Mouse (Mus musculus): ENCODE measurements around the gene Tcerg1l.

Tcerg1l gene

GRCm38 (mm10) chr7:138397485-138398181 is at the start of gene Tcerg1l:
Gene Tcerg1l (minus strand): TSS chr7:138397730.
- DNase-seq = peak; percentile 21

- DNase-seq = no peak
These were observed 44.6 kb upstream of the Tcerg1l start for GRCm38 (mm10) chr7:138442096-138442495.

GRCm38 (mm10) chr7:138432541-138432940 is 35.0 kb upstream of the Tcerg1l start:
- DNase-seq = no peak

GRCm38 (mm10) chr7:138431456-138431855 is 33.9 kb upstream of the Tcerg1l start:
- no peak for DNase-seq

- no peak for DNase-seq
These were observed 32.4 kb upstream of the Tcerg1l start for GRCm38 (mm10) chr7:138429916-138430315.

GRCm38 (mm10) chr7:138428826-138429225 is 31.3 kb upstream of the Tcerg1l start:
- DNase-seq = peak; percentile 33

GRCm38 (mm10) chr7:138427441-138427840 is 29.9 kb upstream of the Tcerg1l start:
- DNase-seq = no peak

GRCm38 (mm10) chr7:138413496-138413895 is 16.0 kb upstream of the Tcerg1l start:
- DNase-seq = peak; percentile 64

- DNase-seq = no peak
These were observed 4.1 kb upstream of the Tcerg1l start for GRCm38 (mm10) chr7:138401641-138402040.

- no peak for DNase-seq
These were observed 3.2 kb upstream of the Tcerg1l start for GRCm38 (mm10) chr7:138400506-138401272.

GRCm38 (mm10) chr7:138398182-138398793 is 758 bp upstream of the Tcerg1l start:
- peak; percentile 79 for DNase-seq

GRCm38 (mm10) chr7:138396863-138397484 is 556 bp downstream of the Tcerg1l start:
- no peak for DNase-seq

GRCm38 (mm10) chr7:138396109-138396862 is 1.2 kb downstream of the Tcerg1l start:
- no peak for DNase-seq

- DNase-seq = no peak
These were observed 7.6 kb downstream of the Tcerg1l start for GRCm38 (mm10) chr7:138389941-138390340.

GRCm38 (mm10) chr7:138389071-138389470 is 8.5 kb downstream of the Tcerg1l start:
- no peak for DNase-seq

- DNase-seq = no peak
These were observed 18.3 kb downstream of the Tcerg1l start for GRCm38 (mm10) chr7:138379221-138379620.

- no peak for DNase-seq
These were observed 19.0 kb downstream of the Tcerg1l start for GRCm38 (mm10) chr7:138378546-138378945.

- no peak for DNase-seq
These were observed 22.0 kb downstream of the Tcerg1l start for GRCm38 (mm10) chr7:138375573-138375972.

GRCm38 (mm10) chr7:138374376-138374775 is 23.2 kb downstream of the Tcerg1l start:
- DNase-seq = no peak

- no peak for DNase-seq
These were observed 24.0 kb downstream of the Tcerg1l start for GRCm38 (mm10) chr7:138373530-138373929.

GRCm38 (mm10) chr7:138367570-138367969 is 30.0 kb downstream of the Tcerg1l start:
- DNase-seq = no peak

GRCm38 (mm10) chr7:138365519-138365918 is 32.0 kb downstream of the Tcerg1l start:
- DNase-seq = peak; percentile 14
